26 mouse cellular contexts compared by ENCODE assay signal in the genomic region with DNA sequence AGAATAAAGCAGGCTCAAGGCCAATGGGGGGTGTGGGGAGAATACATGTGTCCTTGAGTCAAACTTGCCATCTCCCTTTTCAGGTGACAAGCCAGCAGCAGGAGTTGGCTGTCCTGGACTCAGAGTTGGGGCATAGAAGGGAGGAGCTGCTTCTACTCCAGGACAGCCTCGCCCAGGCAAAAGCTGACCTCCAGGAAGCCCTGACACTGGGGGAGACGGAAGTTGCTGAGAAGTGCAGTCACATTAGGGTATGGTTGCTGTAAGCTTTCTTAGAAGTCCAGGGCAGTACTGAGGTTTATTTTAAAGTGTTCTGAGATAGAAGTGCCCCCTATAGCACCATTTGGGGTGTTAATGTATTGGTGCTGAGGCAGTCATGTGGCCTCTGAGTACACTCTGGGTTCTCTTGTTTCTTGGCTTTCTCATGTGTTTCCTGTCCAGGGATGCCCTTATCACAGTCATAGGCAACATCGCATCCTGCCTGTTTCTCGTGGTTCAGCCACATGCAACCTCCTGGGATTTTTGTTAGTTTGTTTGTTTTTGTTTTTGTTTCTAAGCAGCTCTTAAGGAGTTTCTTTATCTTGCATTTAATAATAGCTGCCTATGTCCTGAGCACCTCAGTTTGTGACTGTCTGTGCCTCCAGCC. TPM values are rescaled to one million over a fixed set of nuclear protein-coding genes. Genes with fewer than 3 reads are reported as not detected.
DNase-seq lines count a peak whose midpoint lies in the region; ATAC-seq and TF ChIP-seq lines count a peak whose summit lies in the region.
"Had no signal": no experiment of that assay in that cellular context is flagged by ENCODE, and none has a peak within 500 bp of the region (broad histone marks: within the 10 kb centered on the region; RNA-seq: fewer than 3 reads in every experiment).

No protein-coding gene starts in this region.

- no peak overlapping the region for H3K4me3 ChIP-seq in intestine, embryonic 14.5 days (ENCODE audit: low read depth, low read length)
- no peak overlapping the region for H3K4me3 ChIP-seq in intestine, embryonic 16.5 days (ENCODE audit: low read length)
- H3K4me3 ChIP-seq in spleen, adult 2 months (ENCODE audit: extremely low read depth, insufficient read depth, insufficient read length): no peak overlapping the region
- H3K4me3 ChIP-seq: forebrain, embryonic 10.5 days; heart, embryonic 13.5 days; left cerebral cortex, adult 2 months; midbrain, embryonic 10.5 days; myocyte had no signal

- H3K4me2 ChIP-seq in intestine, embryonic 14.5 days (ENCODE audit: low read length): no peak overlapping the region
- no peak overlapping the region for H3K4me2 ChIP-seq in intestine, embryonic 16.5 days (ENCODE audit: low read depth, low read length)
- H3K4me2 ChIP-seq: heart, embryonic 13.5 days; lung, embryonic 14.5 days had no signal

- H3K27me3 ChIP-seq in intestine, embryonic 14.5 days (replicated peaks; ENCODE audit: control insufficient read depth, insufficient read depth, low read length): no peaks in the 10 kb centered on the region
- no peaks in the 10 kb centered on the region for H3K27me3 ChIP-seq in intestine, embryonic 16.5 days (replicated peaks; ENCODE audit: control insufficient read depth, insufficient read depth, low read length)
- H3K27me3 ChIP-seq in spleen, adult 2 months (ENCODE audit: control insufficient read depth, insufficient read depth, low read length): no peaks in the 10 kb centered on the region
- H3K27me3 ChIP-seq: heart, embryonic 13.5 days had no signal

- peaks cover 80% of the 10 kb centered on the region for H3K36me3 ChIP-seq in intestine, embryonic 14.5 days (ENCODE audit: control insufficient read depth, insufficient read depth, low read length)
- peaks cover 18% of the 10 kb centered on the region for H3K36me3 ChIP-seq in intestine, embryonic 16.5 days (ENCODE audit: control insufficient read depth, insufficient read depth, low read length)
- H3K36me3 ChIP-seq in spleen, adult 2 months (ENCODE audit: control insufficient read depth, insufficient read depth, low read length): peaks cover 51% of the 10 kb centered on the region

- TF ChIP-seq POLR2A in spleen, adult 2 months (IDR thresholded peaks at IDR 0.05; ENCODE audit: low read depth, low read length): no peak

- H3K27ac ChIP-seq in intestine, embryonic 14.5 days (ENCODE audit: low read depth): no peak overlapping the region
- H3K27ac ChIP-seq in intestine, embryonic 16.5 days (ENCODE audit: low read length): no peak overlapping the region
- 0 out of 2 replicates have a peak overlapping the region, but pooled peaks have one; percentile 1 for H3K27ac ChIP-seq in spleen, adult 2 months (ENCODE audit: insufficient read depth, low read length)
- H3K27ac ChIP-seq: forebrain, embryonic 10.5 days; heart, embryonic 13.5 days; hindbrain, postnatal 0 days; kidney, postnatal 0 days; left cerebral cortex, adult 2 months; midbrain, embryonic 10.5 days had no signal

- ATAC-seq in intestine, embryonic 14.5 days (replicated peaks; ENCODE audit: low FRiP score, low TSS enrichment, low read depth): no peak
- ATAC-seq in intestine, embryonic 16.5 days: no peak
- ATAC-seq: CD4-positive, CD25-positive, alpha-beta regulatory T cell, adult 4 months; forebrain, embryonic 16.5 days; hindbrain, postnatal 0 days; midbrain, embryonic 16.5 days had no signal

- no peak for TF ChIP-seq CTCF in spleen, adult 2 months (IDR thresholded peaks at IDR 0.05; ENCODE audit: extremely low read depth, insufficient read depth, insufficient read length, insufficient replicate concordance)

- peak; percentile 94 for DNase-seq in heart, adult 11 months
- no peak for DNase-seq in heart, postnatal 10 days
- peak; percentile 6 for DNase-seq in intestine, embryonic 14.5 days (ENCODE audit: low spot score)
- no peak for DNase-seq in spleen, adult 2 months (ENCODE audit: low read depth in 1 of 2, low spot score in 2 of 2)
- no peak for DNase-seq in spleen, postnatal 10 days (ENCODE audit: low spot score in 2 of 2)
- no peak for DNase-seq in urinary bladder, adult 2 months (ENCODE audit: low spot score)
- DNase-seq in cerebellum, postnatal 4 days (ENCODE audit: low spot score in 2 of 2): no peak
- DNase-seq: adrenal gland, postnatal 14 days; cerebellum, adult 8-10 months; gastrocnemius, postnatal 10 days; kidney, adult 2 months; lung, embryonic 14.5 days; lung, postnatal 36 days; thymus, adult 2 months; thymus, postnatal 4 days had no signal

- 92% methylated on average over 4 of the region's 4 CpGs for WGBS in intestine, embryonic 14.5 days
- 83% methylated on average over 4 of the region's 4 CpGs for WGBS in intestine, embryonic 16.5 days
- 72% methylated on average over 4 of the region's 4 CpGs for WGBS in spleen, adult 2 months

- no peaks in the 10 kb centered on the region for H3K4me1 ChIP-seq in intestine, embryonic 14.5 days (replicated peaks; ENCODE audit: control insufficient read depth, insufficient read depth, low read length)
- H3K4me1 ChIP-seq in intestine, embryonic 16.5 days (ENCODE audit: control insufficient read depth, insufficient read depth, low read length): no peaks in the 10 kb centered on the region
- no peaks in the 10 kb centered on the region; the same call in 1 of the 2 replicates for H3K4me1 ChIP-seq in spleen, adult 2 months (ENCODE audit: control insufficient read depth, insufficient read depth, insufficient read length)
- H3K4me1 ChIP-seq: forebrain, embryonic 10.5 days; midbrain, embryonic 10.5 days had no signal

- intact Hi-C loops in heart, postnatal 10 days (cut with DNase I): no loop called here

- no peaks in the 10 kb centered on the region for H3K9me3 ChIP-seq in intestine, embryonic 14.5 days (ENCODE audit: control insufficient read depth, low read length)
- no peaks in the 10 kb centered on the region for H3K9me3 ChIP-seq in intestine, embryonic 16.5 days (ENCODE audit: control insufficient read depth, low read length)
- H3K9me3 ChIP-seq: forebrain, embryonic 10.5 days; heart, embryonic 13.5 days; midbrain, embryonic 10.5 days had no signal

- H3K9ac ChIP-seq in intestine, embryonic 14.5 days (ENCODE audit: low read length): no peak overlapping the region
- no peak overlapping the region for H3K9ac ChIP-seq in intestine, embryonic 16.5 days (ENCODE audit: low read depth, low read length)
- H3K9ac ChIP-seq: heart, embryonic 13.5 days; lung, embryonic 14.5 days had no signal

RNA-seq across cellular contexts. Expression of gene Rab14, which starts 39.0 kb away (rescaled TPM):
- total RNA-seq in heart, postnatal 10 days (2021): 100 to 1,000 TPM; 154 to 160 TPM
- 258 and 299 TPM in 2 replicates for polyA plus RNA-seq in intestine, embryonic 14.5 days (2014; fragmentation: Nextera tagmentation; extraction: Ambion mirVana)
- 343 and 359 TPM in 2 replicates for polyA plus RNA-seq in intestine, embryonic 16.5 days (2015; fragmentation: Nextera tagmentation; extraction: Ambion mirVana)
- 106 and 244 TPM in 2 replicates for polyA plus RNA-seq in spleen, adult 2 months (2012; rRNA removed)
- 132 and 145 TPM in 2 replicates for polyA plus RNA-seq in urinary bladder, adult 2 months (2012; rRNA removed)

RNA-seq across cellular contexts. Expression of gene Cntrl, which starts 52.7 kb away (rescaled TPM):
- total RNA-seq in heart, postnatal 10 days (2021): 10 to 100 TPM; 11.6 to 11.8 TPM
- polyA plus RNA-seq in intestine, embryonic 14.5 days (2014; fragmentation: Nextera tagmentation; extraction: Ambion mirVana): 27.4 and 33.0 TPM in 2 replicates
- 15.7 and 17.3 TPM in 2 replicates for polyA plus RNA-seq in intestine, embryonic 16.5 days (2015; fragmentation: Nextera tagmentation; extraction: Ambion mirVana)
- polyA plus RNA-seq in spleen, adult 2 months (2012; rRNA removed): 19.7 and 21.6 TPM in 2 replicates
- 20.8 and 23.7 TPM in 2 replicates for polyA plus RNA-seq in urinary bladder, adult 2 months (2012; rRNA removed)

Comparison
In these comparisons a context has a peak if more than half of its experiments do, and no peak if none do; other contexts are left out.
1. DNase-seq: peak in heart, adult 11 months (single experiment) and intestine, embryonic 14.5 days (single experiment); none in heart, postnatal 10 days (0 of 2), spleen, adult 2 months (0 of 2), spleen, postnatal 10 days (0 of 2), urinary bladder, adult 2 months (single experiment) and cerebellum, postnatal 4 days (0 of 2).